Mouse (Mus musculus) brain, embryonic 14.5 days (tissue): Measurements from ENCODE around the gene Il10rb. TPM values are rescaled to one million over a fixed set of nuclear protein-coding genes. Genes with fewer than 3 reads are reported as not detected.

Experiments
- DNase-seq: peaks from one replicate; pipeline ENCODE4 v3.0.0-alpha.2; 2011; ENCODE audit warnings: low read depth
- CTCF ChIP-seq: fragments of 200-500 bp; IDR thresholded peaks from 2 replicates; pipeline ENCODE4 v1.5.1; 2012; ENCODE audit warnings: inconsistent platforms, mild to moderate bottlenecking, moderate library complexity, borderline replicate concordance; ENCODE audit not compliant: insufficient read depth, insufficient read length; ENCODE audit errors: extremely low read depth
- POLR2A ChIP-seq: fragments of 200-500 bp; IDR thresholded peaks from 2 replicates; pipeline ENCODE4 v1.6.1; 2012; ENCODE audit warnings: mild to moderate bottlenecking, inconsistent platforms, borderline replicate concordance; ENCODE audit not compliant: poor library complexity, insufficient read depth, insufficient read length, severe bottlenecking; ENCODE audit errors: extremely low read depth
- polyA plus RNA-seq: library from polyadenylated mRNA; depleted of rRNA; stranded (reverse); fragments of >200 nt; gene quantifications from 2 replicates; pipeline ENCODE4 v1.2.3, GENCODE M21; 2012; rRNA removed

Gene Il10rb
- 6.1 and 7.0 TPM in 2 replicates for polyA plus RNA-seq

GRCm38 (mm10) chr16:91405640-91406584, at the start of gene Il10rb:
Gene Il10rb, plus strand, starts transcription at chr16:91406164.
- peak; percentile 64 for DNase-seq
- TF ChIP-seq POLR2A: no peak
- no peak for TF ChIP-seq CTCF

GRCm38 (mm10) chr16:91356760-91357525, 49.0 kb upstream of the Il10rb start:
- TF ChIP-seq POLR2A (no peak), CTCF (no peak)
- DNase-seq: no peak

DNA sequence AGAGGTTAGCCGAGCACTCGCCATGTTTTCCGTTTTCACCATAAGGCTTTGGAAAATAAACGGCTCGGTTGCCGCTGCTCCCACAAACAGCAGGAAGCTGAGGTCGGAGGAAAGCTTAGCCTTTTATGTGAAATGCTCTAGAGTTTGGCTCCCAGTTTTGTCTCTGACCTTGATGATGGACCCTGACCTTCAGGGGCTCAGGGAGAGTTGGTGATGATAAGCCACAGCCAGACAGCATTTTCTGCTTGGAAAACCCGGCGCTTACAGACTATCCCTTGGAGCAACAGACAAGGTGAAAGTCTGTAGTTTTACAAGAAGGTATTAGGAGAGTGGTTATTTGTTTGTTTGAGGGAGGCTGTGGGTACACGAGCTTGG, 48.5 kb upstream of the Il10rb start:
- DNase-seq: no peak
- TF ChIP-seq CTCF (no peak), POLR2A (no peak)

GRCm38 (mm10) chr16:91358555-91358954, 47.4 kb upstream of the Il10rb start:
- DNase-seq: peak; percentile 90
- TF ChIP-seq POLR2A (no peak), CTCF (peak; percentile 67; the same call in 1 of the 2 replicates)

GRCm38 (mm10) chr16:91359531-91359930, 46.4 kb upstream of the Il10rb start:
- DNase-seq: no peak
- TF ChIP-seq POLR2A (no peak), CTCF (no peak)

DNA sequence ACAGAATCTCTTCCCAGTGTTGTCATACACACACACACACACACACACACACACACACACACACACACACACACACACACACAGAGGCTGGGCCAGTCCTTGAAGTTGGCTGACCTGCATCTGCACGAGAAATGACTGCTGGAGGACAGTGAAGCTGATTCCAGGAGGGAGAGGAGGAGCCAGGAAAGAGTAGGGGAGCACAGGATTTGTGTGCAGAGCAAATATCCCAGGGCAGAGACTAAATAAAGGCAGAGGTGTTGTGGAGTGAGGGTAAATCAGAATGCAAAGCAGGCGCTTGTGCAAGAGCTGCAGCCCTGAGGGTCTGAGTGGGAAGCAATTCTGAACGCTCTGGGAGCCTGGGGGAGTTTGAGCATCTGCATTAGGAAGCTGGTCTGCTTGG, 45.8 kb upstream of the Il10rb start:
- TF ChIP-seq CTCF (no peak), POLR2A (no peak)
- DNase-seq: no peak

DNA sequence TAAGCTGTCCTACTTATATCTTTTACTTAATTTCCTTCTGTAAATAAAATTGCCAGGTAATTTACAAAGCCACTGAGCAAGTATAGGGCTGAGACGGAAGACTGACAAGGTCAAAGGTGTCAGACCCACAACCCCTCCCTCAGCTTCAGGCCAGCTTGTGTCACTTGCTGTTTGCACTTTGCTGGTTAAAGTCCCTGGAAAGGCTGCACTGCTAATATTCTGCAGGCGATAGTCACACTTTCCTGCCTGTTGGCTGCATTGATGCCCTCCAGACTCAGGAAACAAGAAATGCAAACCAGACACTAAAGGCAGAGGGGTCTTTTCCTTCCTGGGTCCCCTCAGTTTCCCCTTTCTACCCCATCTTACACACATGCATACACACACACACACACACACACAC, 44.0 kb upstream of the Il10rb start:
- TF ChIP-seq CTCF (no peak), POLR2A (no peak)
- DNase-seq: no peak

- TF ChIP-seq POLR2A (no peak), CTCF (no peak)
- peak; percentile 40 for DNase-seq
These were observed 43.2 kb upstream of the Il10rb start for GRCm38 (mm10) chr16:91362616-91363272.

GRCm38 (mm10) chr16:91363483-91363882, 42.5 kb upstream of the Il10rb start:
- TF ChIP-seq CTCF (no peak), POLR2A (no peak)
- DNase-seq: peak; percentile 52

DNA sequence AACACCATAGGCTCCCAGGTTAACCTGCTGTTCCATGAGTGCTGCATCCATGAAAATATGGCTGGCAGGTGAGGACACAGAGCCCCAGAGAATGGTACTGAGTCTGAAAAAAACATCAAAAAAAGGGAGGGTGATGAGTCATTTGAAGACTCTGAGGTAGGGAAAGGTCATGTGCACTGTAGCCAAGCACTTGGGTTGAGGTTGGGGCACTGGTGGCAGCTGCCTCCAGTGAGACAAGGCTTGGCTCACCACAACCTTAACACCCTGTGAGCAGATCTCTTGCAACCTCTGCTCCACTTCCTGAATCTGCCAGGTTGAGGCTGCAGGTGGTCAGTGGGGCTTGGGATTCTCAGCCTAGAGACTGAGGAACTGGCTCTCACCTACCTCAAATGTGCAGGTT, 39.4 kb upstream of the Il10rb start:
- TF ChIP-seq CTCF (no peak), POLR2A (no peak)
- DNase-seq: no peak

GRCm38 (mm10) chr16:91367066-91367465, 38.9 kb upstream of the Il10rb start:
- DNase-seq: no peak
- TF ChIP-seq POLR2A (no peak), CTCF (no peak)
